Mouse (Mus musculus) c-Kit-positive CD71-positive TER-119-negative erythroid progenitor cells, embryonic 14.5 days (primary cell): Measurements from ENCODE around the gene Ankrd13b.

Source experiments
- DNase-seq: peaks from one replicate; pipeline ENCODE4 v3.0.0-alpha.2; 2013; ENCODE audit warnings: low read depth

The Ankrd13b gene

GRCm38 (mm10) chr11:77492311-77492871 is 2.9 kb upstream of the Ankrd13b start:
- DNase-seq: no peak

DNA sequence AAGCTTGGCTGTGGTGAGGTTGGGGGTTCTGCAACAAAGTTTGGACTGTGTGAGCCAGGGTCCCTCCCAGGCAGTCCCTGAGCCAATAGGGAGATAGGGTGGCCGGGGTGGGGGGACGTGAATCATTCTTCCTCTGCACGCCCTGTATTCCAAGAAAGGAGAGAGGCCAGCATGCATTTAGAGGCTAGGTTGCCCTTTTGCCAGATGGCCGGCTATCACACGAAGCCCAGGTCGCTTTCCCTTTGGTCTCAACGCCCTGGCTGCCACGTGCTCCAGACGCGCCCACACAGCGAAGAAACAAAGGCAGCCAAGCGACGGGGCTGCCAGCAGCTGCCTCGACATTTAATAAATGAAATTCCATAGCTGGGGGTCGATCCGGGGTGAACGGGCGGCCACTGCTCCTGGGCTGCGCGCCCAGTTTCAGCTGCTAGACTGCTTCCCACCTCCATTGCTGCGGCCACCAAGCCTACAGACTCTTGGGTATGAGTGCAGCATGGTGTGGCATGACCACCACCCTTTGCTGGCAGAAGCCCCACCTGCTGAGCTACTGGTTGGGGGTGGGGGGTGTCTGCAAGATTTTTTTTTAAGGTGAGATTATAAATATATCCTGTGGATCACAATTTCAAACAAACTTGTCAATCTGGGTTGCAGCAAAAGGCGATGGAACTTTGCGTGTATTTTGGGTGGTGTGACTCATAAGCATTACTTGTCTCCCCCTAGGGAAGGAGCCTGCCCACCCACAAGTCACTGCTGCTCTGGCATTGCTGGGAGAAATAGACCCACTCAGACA is 2.2 kb upstream of the Ankrd13b start:
- no peak for DNase-seq

GRCm38 (mm10) chr11:77491123-77491501 is 1.6 kb upstream of the Ankrd13b start:
- DNase-seq: no peak

GRCm38 (mm10) chr11:77490451-77490850 is 973 bp upstream of the Ankrd13b start:
- DNase-seq: no peak

DNA sequence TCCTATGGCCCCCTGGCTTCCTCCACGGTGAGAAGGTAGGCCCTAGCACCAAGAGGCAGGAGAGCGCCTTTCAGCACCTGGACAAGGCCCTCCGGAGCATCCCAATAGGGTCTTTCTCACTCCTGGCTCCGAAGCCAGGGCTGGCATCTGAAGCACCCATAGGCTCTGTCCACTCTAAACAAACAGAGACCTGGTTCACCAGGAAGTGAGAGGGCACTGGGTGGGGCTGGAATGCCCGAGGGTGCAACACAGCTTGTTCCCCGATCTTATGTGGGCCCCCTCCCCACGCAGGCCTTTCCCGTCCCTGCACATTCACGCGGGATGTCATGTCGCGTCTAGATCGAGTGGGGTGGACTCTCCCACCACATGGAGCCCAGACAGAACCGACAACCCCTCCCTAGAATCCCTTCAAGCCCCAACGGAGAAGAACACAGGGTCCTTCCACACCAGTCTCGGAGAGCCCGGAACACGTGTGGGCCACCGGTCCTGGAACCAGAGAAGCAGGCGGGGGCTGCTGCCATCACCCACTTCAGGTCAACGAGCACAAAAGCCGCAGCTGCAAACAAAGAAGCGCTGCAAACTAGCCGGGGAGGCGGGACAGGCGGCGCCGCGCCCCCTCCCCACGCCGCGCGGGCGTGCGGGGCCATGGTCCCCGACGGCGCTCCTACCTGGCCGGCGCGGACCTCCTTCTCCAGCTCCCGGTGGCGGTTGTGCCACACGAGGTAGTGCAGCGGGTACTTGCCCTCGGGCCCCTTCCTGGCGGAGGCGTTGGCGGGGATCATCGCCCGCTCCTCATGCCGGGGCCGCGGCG is 502 bp downstream of the Ankrd13b start:
- DNase-seq: no peak

- no peak for DNase-seq
These were observed 2.7 kb downstream of the Ankrd13b start for GRCm38 (mm10) chr11:77486798-77487197.

GRCm38 (mm10) chr11:77485229-77485628 is 4.2 kb downstream of the Ankrd13b start:
- no peak for DNase-seq

GRCm38 (mm10) chr11:77483510-77484255 is 5.8 kb downstream of the Ankrd13b start:
- DNase-seq: no peak

- DNase-seq: no peak
These were observed 6.4 kb downstream of the Ankrd13b start for GRCm38 (mm10) chr11:77483043-77483442.

DNA sequence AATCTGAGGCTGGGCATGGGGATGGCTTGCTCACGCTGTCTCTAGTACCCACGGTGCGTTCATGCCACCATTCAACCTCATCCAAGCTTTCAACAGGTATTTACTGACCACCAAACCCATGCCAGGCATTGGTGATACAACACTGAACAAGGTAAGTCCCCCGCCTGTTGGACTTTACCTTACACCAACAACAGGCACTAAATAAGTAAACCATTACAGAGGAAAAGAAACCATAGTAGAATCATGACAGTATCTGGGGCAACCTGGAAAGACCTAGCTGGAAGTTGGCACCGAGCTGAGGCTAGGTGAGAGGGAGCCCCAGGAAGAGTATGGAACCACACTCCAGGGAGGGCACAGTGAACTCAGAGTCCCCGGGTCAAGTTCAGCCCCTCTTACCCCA is 12.6 kb downstream of the Ankrd13b start:
- no peak for DNase-seq

DNA sequence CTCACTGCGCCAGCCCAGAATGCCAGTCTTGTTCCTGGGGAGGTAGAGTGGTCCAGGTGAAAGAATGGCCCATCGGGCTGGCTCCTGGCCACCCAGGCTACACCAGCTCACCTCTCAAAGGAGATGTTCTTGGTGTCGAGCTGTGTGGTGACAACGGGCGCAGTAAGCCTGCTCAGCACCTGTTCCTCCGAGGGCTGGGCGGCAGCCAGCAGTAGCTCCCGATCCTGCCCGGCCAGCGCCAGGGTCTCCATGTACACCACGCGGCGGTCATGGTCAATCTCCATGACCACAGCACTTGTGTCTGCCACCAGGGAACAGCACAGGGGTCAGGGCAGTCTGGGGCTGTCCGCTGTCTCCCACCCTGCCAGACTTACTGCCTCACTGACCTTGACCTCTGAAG is 13.3 kb downstream of the Ankrd13b start:
- DNase-seq: no peak

- no peak for DNase-seq
These were observed 16.7 kb downstream of the Ankrd13b start for GRCm38 (mm10) chr11:77472775-77473174.

GRCm38 (mm10) chr11:77471407-77471806 is 18.1 kb downstream of the Ankrd13b start:
- DNase-seq: no peak

GRCm38 (mm10) chr11:77468397-77468796 is 21.1 kb downstream of the Ankrd13b start:
- no peak for DNase-seq

- DNase-seq: peak; percentile 63
These were observed 21.7 kb downstream of the Ankrd13b start for GRCm38 (mm10) chr11:77467784-77468183.

DNA sequence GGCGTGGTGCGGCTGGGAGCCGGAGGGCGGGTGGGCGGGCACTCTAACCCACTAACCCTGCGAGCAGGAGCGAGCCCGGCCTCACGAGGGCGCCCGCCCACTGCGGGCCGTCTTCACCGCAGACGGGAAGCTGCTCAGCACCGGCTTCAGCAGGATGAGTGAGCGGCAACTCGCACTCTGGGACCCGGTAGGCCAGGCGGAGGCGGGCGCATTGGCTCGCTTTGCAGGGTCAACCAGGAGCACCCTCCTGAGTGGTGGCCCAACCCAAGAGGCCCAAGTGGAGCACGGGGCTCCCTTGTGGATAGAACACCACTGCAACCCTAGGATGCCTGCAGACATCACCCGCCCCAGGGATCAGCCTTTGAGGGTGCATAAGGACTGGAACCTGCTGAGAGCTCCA is 22.3 kb downstream of the Ankrd13b start:
- peak; percentile 36 for DNase-seq

DNA sequence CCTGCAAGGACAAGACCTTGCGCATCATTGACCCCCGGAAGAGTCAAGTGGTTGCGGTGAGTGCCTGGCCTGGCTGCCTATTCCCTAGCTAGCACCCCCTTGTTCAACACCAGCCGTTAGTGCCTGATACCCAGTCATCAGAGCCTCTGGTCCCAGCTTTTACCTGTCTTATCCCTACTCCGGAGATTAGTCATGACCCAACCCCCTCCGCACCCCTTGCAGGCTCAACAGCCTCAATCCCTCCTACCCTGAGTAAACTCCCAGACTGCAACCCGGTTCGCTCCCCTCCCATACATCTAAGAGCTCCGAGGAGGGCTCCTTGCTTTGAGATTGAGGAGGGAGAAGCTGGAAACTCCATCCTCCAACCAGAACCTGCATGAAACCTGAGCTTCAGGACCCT is 22.9 kb downstream of the Ankrd13b start:
- no peak for DNase-seq

GRCm38 (mm10) chr11:77465111-77465510 is 24.4 kb downstream of the Ankrd13b start:
- no peak for DNase-seq

DNA sequence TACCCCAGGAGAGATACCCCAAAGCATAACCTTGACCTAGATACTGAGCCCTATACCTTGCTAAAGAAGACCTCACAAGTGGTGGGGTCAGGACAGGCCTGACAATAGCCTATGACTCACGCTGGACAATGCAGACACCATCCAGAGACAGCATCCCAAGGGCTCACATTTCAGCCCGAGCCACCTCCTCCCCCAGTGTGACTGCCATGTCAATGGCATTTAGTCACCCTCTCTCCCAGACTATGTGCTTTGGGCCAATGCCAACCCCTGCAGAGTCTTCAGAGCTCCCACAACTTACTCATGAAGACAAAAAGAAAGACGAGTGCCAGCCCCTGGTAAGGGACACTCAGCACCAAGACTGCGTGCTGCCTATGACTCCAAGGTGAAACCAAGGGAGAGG is 24.8 kb downstream of the Ankrd13b start:
- DNase-seq: no peak

DNA sequence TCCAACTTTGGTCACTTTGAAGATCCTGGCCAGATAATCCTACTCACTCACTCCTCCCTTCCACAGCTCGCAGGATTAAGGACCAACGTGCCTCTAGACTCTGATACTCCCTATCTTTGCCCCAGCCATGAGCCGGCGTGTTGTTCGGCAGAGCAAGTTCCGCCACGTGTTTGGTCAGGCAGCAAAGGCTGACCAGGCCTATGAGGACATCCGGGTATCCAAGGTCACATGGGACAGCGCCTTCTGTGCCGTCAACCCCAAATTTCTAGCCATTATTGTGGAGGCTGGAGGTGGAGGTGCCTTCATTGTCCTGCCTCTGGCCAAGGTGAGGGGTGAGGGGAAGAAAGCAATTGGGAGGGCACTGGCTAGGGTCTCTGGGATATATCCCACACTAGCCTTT is 25.7 kb downstream of the Ankrd13b start:
- no peak for DNase-seq

GRCm38 (mm10) chr11:77463101-77463445 is 26.4 kb downstream of the Ankrd13b start:
- DNase-seq: no peak
